Mouse (Mus musculus) small intestine, adult 10 weeks (tissue): Measurements from ENCODE around the gene E130114P18Rik. TPM values are rescaled to one million over a fixed set of nuclear protein-coding genes. Genes with fewer than 3 reads are reported as not detected.

Experiments used
- polyA plus RNA-seq: library from polyadenylated mRNA; stranded (reverse); fragments of 350-450 nt; fragmentation: Illumina TruSeq; extraction: RNeasy Lipid Tissue Mini Kit (QIAGEN cat#74804); gene quantifications from one replicate; pipeline ENCODE4 v1.2.3, GENCODE M21; 2014; ENCODE audit warnings: low replicate concordance

E130114P18Rik gene
- polyA plus RNA-seq: not detected

GRCm38 (mm10) chr4:97777706-97778176, at the start of gene E130114P18Rik:
Gene E130114P18Rik (minus strand): TSS chr4:97778078.

GRCm38 (mm10) chr4:97772641-97773040, 5.2 kb downstream of the E130114P18Rik start, which contains the start of gene Nfia:
Gene Nfia (plus strand): TSS chr4:97772734.

Other genes with a start within 250 kb of the E130114P18Rik start
- 12.7 TPM for gene Nfia, start 5.3 kb downstream of the E130114P18Rik start, polyA plus RNA-seq